Mouse (Mus musculus): ENCODE results near the gene Ehd4. TPM values are rescaled to one million over a fixed set of nuclear protein-coding genes. Genes with fewer than 3 reads are reported as not detected.

Gene Ehd4
- polyA plus RNA-seq, 1 experiment, result 101 TPM

- H3K27me3 ChIP-seq (ENCODE audit: control insufficient read depth, insufficient read depth, insufficient read length), result peaks cover 16% of the 10 kb centered on the region
- no peak overlapping the region for H3K4me2 ChIP-seq (ENCODE audit: low read depth)
- no peak overlapping the region for H3K4me3 ChIP-seq
- no peak for TF ChIP-seq REST (IDR thresholded peaks at IDR 0.05; ENCODE audit: insufficient read depth, insufficient read length)
- no peak for TF ChIP-seq USF1 (IDR thresholded peaks at IDR 0.05; ENCODE audit: low read depth)
- no peak for TF ChIP-seq POLR2AphosphoS2 (IDR thresholded peaks at IDR 0.05; ENCODE audit: insufficient read length, low read depth)
- TF ChIP-seq POLR2A (IDR thresholded peaks at IDR 0.05; ENCODE audit: insufficient read length, low read depth), result no peak
- no peak for TF ChIP-seq MYOD1 (IDR thresholded peaks at IDR 0.05; ENCODE audit: control insufficient read depth in 1 of 3, insufficient read length in 2 of 3, low read depth in 2 of 3)
- TF ChIP-seq TCF12 (IDR thresholded peaks at IDR 0.05; ENCODE audit: insufficient read depth, poor library complexity, severe bottlenecking), result no peak
- no peak for TF ChIP-seq CEBPB (IDR thresholded peaks at IDR 0.05; ENCODE audit: insufficient read depth, poor library complexity, severe bottlenecking)
- TF ChIP-seq E2F4 (IDR thresholded peaks at IDR 0.05; ENCODE audit: insufficient read depth), result no peak
- no peak for TF ChIP-seq MYOG (IDR thresholded peaks at IDR 0.05; ENCODE audit: control insufficient read depth in 1 of 3, insufficient read depth in 1 of 3, insufficient read length in 2 of 3, low read depth in 2 of 3)
- no peaks in the 10 kb centered on the region for H3K36me3 ChIP-seq (ENCODE audit: control insufficient read depth, insufficient read depth)
- H3ac ChIP-seq (ENCODE audit: control insufficient read depth, insufficient read length), result no peak overlapping the region
- no peaks in the 10 kb centered on the region for H3K79me2 ChIP-seq (ENCODE audit: control insufficient read depth, insufficient read depth)
Measured at GRCm38 (mm10) chr2:120185527-120186276, 31.3 kb upstream of the Ehd4 start.

GRCm38 (mm10) chr2:120178936-120179335 lies 24.5 kb upstream of the Ehd4 start:
- Histone ChIP-seq H3ac (ENCODE audit: control insufficient read depth, insufficient read length) (no peak overlapping the region), H3K27me3 (ENCODE audit: control insufficient read depth, insufficient read depth, insufficient read length) (peaks cover 16% of the 10 kb centered on the region), H3K79me2 (ENCODE audit: control insufficient read depth, insufficient read depth) (no peaks in the 10 kb centered on the region), H3K4me3 (no peak overlapping the region), H3K4me2 (ENCODE audit: low read depth) (no peak overlapping the region), H3K36me3 (ENCODE audit: control insufficient read depth, insufficient read depth) (no peaks in the 10 kb centered on the region)
- TF ChIP-seq MYOG (IDR thresholded peaks at IDR 0.05; ENCODE audit: control insufficient read depth in 1 of 3, insufficient read depth in 1 of 3, insufficient read length in 2 of 3, low read depth in 2 of 3), result no peak
- no peak for TF ChIP-seq SRF (IDR thresholded peaks at IDR 0.05; ENCODE audit: control insufficient read depth, insufficient read length, low read depth)
- no peak for TF ChIP-seq TCF3 (IDR thresholded peaks at IDR 0.05; ENCODE audit: insufficient read length, low read depth)
- no peak for TF ChIP-seq TCF12 (IDR thresholded peaks at IDR 0.05; ENCODE audit: insufficient read depth, poor library complexity, severe bottlenecking)
- TF ChIP-seq REST (IDR thresholded peaks at IDR 0.05; ENCODE audit: insufficient read depth, insufficient read length), result no peak
- no peak for TF ChIP-seq POLR2A (IDR thresholded peaks at IDR 0.05; ENCODE audit: insufficient read length, low read depth)
- TF ChIP-seq MYOD1 (IDR thresholded peaks at IDR 0.05; ENCODE audit: control insufficient read depth in 1 of 3, insufficient read length in 2 of 3, low read depth in 2 of 3), result no peak
- TF ChIP-seq CEBPB (IDR thresholded peaks at IDR 0.05; ENCODE audit: insufficient read depth, poor library complexity, severe bottlenecking), result no peak
- no peak for TF ChIP-seq POLR2AphosphoS2 (IDR thresholded peaks at IDR 0.05; ENCODE audit: insufficient read length, low read depth)
- no peak for TF ChIP-seq USF1 (IDR thresholded peaks at IDR 0.05; ENCODE audit: low read depth)
- no peak for TF ChIP-seq MAX (IDR thresholded peaks at IDR 0.05; ENCODE audit: low read depth)
- TF ChIP-seq E2F4 (IDR thresholded peaks at IDR 0.05; ENCODE audit: insufficient read depth), result no peak

- no peak overlapping the region for H3K4me3 ChIP-seq
- no peak overlapping the region for H3ac ChIP-seq (ENCODE audit: control insufficient read depth, insufficient read length)
- no peaks in the 10 kb centered on the region for H3K36me3 ChIP-seq (ENCODE audit: control insufficient read depth, insufficient read depth)
- peak overlapping the region; percentile 55 for H3K4me2 ChIP-seq (ENCODE audit: low read depth)
- H3K27me3 ChIP-seq (ENCODE audit: control insufficient read depth, insufficient read depth, insufficient read length), result no peaks in the 10 kb centered on the region
- H3K79me2 ChIP-seq (ENCODE audit: control insufficient read depth, insufficient read depth), result no peaks in the 10 kb centered on the region
- no peak for TF ChIP-seq POLR2AphosphoS2 (IDR thresholded peaks at IDR 0.05; ENCODE audit: insufficient read length, low read depth)
- no peak for TF ChIP-seq USF1 (IDR thresholded peaks at IDR 0.05; ENCODE audit: low read depth)
- no peak for TF ChIP-seq MAX (IDR thresholded peaks at IDR 0.05; ENCODE audit: low read depth)
- TF ChIP-seq TCF3 (IDR thresholded peaks at IDR 0.05; ENCODE audit: insufficient read length, low read depth), result no peak
- TF ChIP-seq REST (IDR thresholded peaks at IDR 0.05; ENCODE audit: insufficient read depth, insufficient read length), result no peak
- TF ChIP-seq MYOG (IDR thresholded peaks at IDR 0.05; ENCODE audit: control insufficient read depth in 1 of 3, insufficient read depth in 1 of 3, insufficient read length in 2 of 3, low read depth in 2 of 3), result no peak
- TF ChIP-seq TCF12 (IDR thresholded peaks at IDR 0.05; ENCODE audit: insufficient read depth, poor library complexity, severe bottlenecking), result no peak
- no peak for TF ChIP-seq SRF (IDR thresholded peaks at IDR 0.05; ENCODE audit: control insufficient read depth, insufficient read length, low read depth)
- TF ChIP-seq CEBPB (IDR thresholded peaks at IDR 0.05; ENCODE audit: insufficient read depth, poor library complexity, severe bottlenecking), result no peak
- no peak for TF ChIP-seq E2F4 (IDR thresholded peaks at IDR 0.05; ENCODE audit: insufficient read depth)
- TF ChIP-seq MYOD1 (IDR thresholded peaks at IDR 0.05; ENCODE audit: control insufficient read depth in 1 of 3, insufficient read length in 2 of 3, low read depth in 2 of 3), result no peak
- TF ChIP-seq POLR2A (IDR thresholded peaks at IDR 0.05; ENCODE audit: insufficient read length, low read depth), result no peak
Measured at GRCm38 (mm10) chr2:120173718-120174117, 19.3 kb upstream of the Ehd4 start.

- no peaks in the 10 kb centered on the region for H3K36me3 ChIP-seq (ENCODE audit: control insufficient read depth, insufficient read depth)
- H3K4me2 ChIP-seq (ENCODE audit: low read depth), result no peak overlapping the region
- no peak overlapping the region for H3K4me3 ChIP-seq
- no peaks in the 10 kb centered on the region for H3K79me2 ChIP-seq (ENCODE audit: control insufficient read depth, insufficient read depth)
- no peaks in the 10 kb centered on the region for H3K27me3 ChIP-seq (ENCODE audit: control insufficient read depth, insufficient read depth, insufficient read length)
- no peak overlapping the region for H3ac ChIP-seq (ENCODE audit: control insufficient read depth, insufficient read length)
- no peak for TF ChIP-seq REST (IDR thresholded peaks at IDR 0.05; ENCODE audit: insufficient read depth, insufficient read length)
Measured at GRCm38 (mm10) chr2:120171362-120171761, 17.0 kb upstream of the Ehd4 start.

GRCm38 (mm10) chr2:120170726-120171125 lies 16.3 kb upstream of the Ehd4 start:
- Histone ChIP-seq H3K36me3 (ENCODE audit: control insufficient read depth, insufficient read depth) (no peaks in the 10 kb centered on the region), H3ac (ENCODE audit: control insufficient read depth, insufficient read length) (no peak overlapping the region), H3K79me2 (ENCODE audit: control insufficient read depth, insufficient read depth) (no peaks in the 10 kb centered on the region), H3K27me3 (ENCODE audit: control insufficient read depth, insufficient read depth, insufficient read length) (no peaks in the 10 kb centered on the region), H3K4me2 (ENCODE audit: low read depth) (no peak overlapping the region), H3K4me3 (no peak overlapping the region)
- TF ChIP-seq REST (IDR thresholded peaks at IDR 0.05; ENCODE audit: insufficient read depth, insufficient read length) (no peak), TCF3 (IDR thresholded peaks at IDR 0.05; ENCODE audit: insufficient read length, low read depth) (no peak), MYOD1 (IDR thresholded peaks at IDR 0.05; ENCODE audit: control insufficient read depth in 1 of 3, insufficient read length in 2 of 3, low read depth in 2 of 3) (no peak), TCF12 (IDR thresholded peaks at IDR 0.05; ENCODE audit: insufficient read depth, poor library complexity, severe bottlenecking) (no peak), E2F4 (IDR thresholded peaks at IDR 0.05; ENCODE audit: insufficient read depth) (no peak), MYOG (IDR thresholded peaks at IDR 0.05; ENCODE audit: control insufficient read depth in 1 of 3, insufficient read depth in 1 of 3, insufficient read length in 2 of 3, low read depth in 2 of 3) (no peak), POLR2A (IDR thresholded peaks at IDR 0.05; ENCODE audit: insufficient read length, low read depth) (no peak)

Data from myocyte (in vitro differentiated cells).